Mouse (Mus musculus) liver, postnatal 0 days (tissue): ENCODE measurements around the gene Lhx9. TPM values are rescaled to one million over a fixed set of nuclear protein-coding genes. Genes with fewer than 3 reads are reported as not detected.
A peak's percentile ranks its signal among the peaks of the same experiment; 100 is the strongest.

Experiments
- ATAC-seq: fragments of 200-750 bp; cut with Nextera tagmentation; 2 replicates; pipeline ENCODE4 v1.8.0; 2017; ENCODE audit warnings: mild to moderate bottlenecking, moderate library complexity
- DNase-seq: peaks from one replicate; pipeline ENCODE4 v3.0.0-alpha.2; 2016
- H3K27ac ChIP-seq: fragments of 300-500 bp; sonication (generic); 2 replicates; pipeline ENCODE4 v1.5.1; 2014; ENCODE audit warnings: antibody characterized with exemption, moderate library complexity, mild to moderate bottlenecking, low read depth
- H3K27me3 ChIP-seq: fragments of 300-500 bp; sonication (generic); 2 replicates; pipeline ENCODE4 v1.6.1; 2014; ENCODE audit warnings: low read length, control low read depth, mixed read lengths; ENCODE audit not compliant: insufficient read depth
- H3K36me3 ChIP-seq: fragments of 300-500 bp; sonication (generic); replicated peaks from 2 replicates; pipeline ENCODE4 v1.6.1; 2014; ENCODE audit warnings: mild to moderate bottlenecking, control low read depth, low read length, moderate library complexity, mixed read lengths; ENCODE audit not compliant: insufficient read depth
- H3K4me1 ChIP-seq: fragments of 300-500 bp; sonication (generic); 2 replicates; pipeline ENCODE4 v1.6.1; 2014; ENCODE audit warnings: antibody characterized with exemption, mild to moderate bottlenecking, control low read depth; ENCODE audit not compliant: insufficient read depth
- H3K4me2 ChIP-seq: fragments of 300-500 bp; sonication (generic); 2 replicates; pipeline ENCODE4 v1.6.1; 2014; ENCODE audit warnings: low read depth, mild to moderate bottlenecking, low read length, moderate library complexity, mixed read lengths
- H3K4me3 ChIP-seq: fragments of 300-500 bp; sonication (generic); 2 replicates; pipeline ENCODE4 v1.5.1; 2014; ENCODE audit warnings: low read depth, low read length
- H3K9ac ChIP-seq: fragments of 300-500 bp; sonication (generic); replicated peaks from 2 replicates; pipeline ENCODE4 v1.6.1; 2014; ENCODE audit warnings: mild to moderate bottlenecking, moderate library complexity
- H3K9me3 ChIP-seq: fragments of 300-500 bp; sonication (generic); 2 replicates; pipeline ENCODE4 v1.6.1; 2016; ENCODE audit warnings: mild to moderate bottlenecking, control low read depth, low read length, mixed read lengths
- CTCF ChIP-seq: sonication (generic); IDR thresholded peaks from 2 replicates; pipeline ENCODE4 v1.5.1; 2016; ENCODE audit warnings: antibody characterized with exemption, low read depth
- EP300 ChIP-seq: IDR thresholded peaks from 2 replicates; pipeline ENCODE4 v1.6.1; 2016; ENCODE audit warnings: antibody characterized with exemption, low read depth, mild to moderate bottlenecking
- WGBS: fragments of 180-500 bp; shearing (Covaris S2); extraction: QIAGEN DNeasy Blood & Tissue Kit; methylation state at CpG from one replicate; pipeline ENCODE4 v1.1.7; 2014; ENCODE audit not compliant: insufficient replicate concordance; 5-methylcytosine and 5-hydroxymethylcytosine counted together
- polyA plus RNA-seq: library from polyadenylated mRNA; unstranded; fragments of >200 nt; fragmentation: Nextera tagmentation; extraction: Ambion mirVana; gene quantifications from 2 replicates; pipeline ENCODE4 v1.2.1, GENCODE M21; 2015

Lhx9 gene
- polyA plus RNA-seq, 1 experiment from 2014 or later = 0.04 TPM

DNA sequence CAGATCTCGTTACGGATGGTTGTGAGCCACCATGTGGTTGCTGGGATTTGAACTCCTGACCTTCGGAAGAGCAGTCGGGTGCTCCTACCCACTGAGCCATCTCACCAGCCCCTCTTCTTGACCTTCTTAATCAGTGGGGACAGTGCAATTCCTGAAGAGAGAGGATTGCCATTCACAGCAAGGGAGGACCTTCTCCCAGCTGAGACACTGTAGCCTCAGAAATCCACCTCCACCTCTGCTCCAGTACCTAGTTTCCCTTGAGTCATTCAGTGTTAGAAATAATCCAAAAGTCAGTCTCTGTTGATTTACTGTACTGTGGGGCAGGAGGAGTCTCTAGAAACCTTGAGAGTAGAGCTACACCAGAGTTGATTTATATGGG, 1.8 kb upstream of the Lhx9 start:
- no peak overlapping the region for H3K27ac ChIP-seq
- H3K4me2 ChIP-seq = no peak overlapping the region
- peaks cover 43% of the 10 kb centered on the region for H3K27me3 ChIP-seq
- no peaks in the 10 kb centered on the region for H3K36me3 ChIP-seq
- no peak overlapping the region for H3K9ac ChIP-seq
- TF ChIP-seq EP300 = no peak
- no peak for TF ChIP-seq CTCF
- ATAC-seq (no peak), DNase-seq (no peak)
- H3K4me3 ChIP-seq = no peak overlapping the region
- no peaks in the 10 kb centered on the region for H3K9me3 ChIP-seq
- 57% methylated on average over 2 of the region's 4 CpGs for WGBS
- H3K4me1 ChIP-seq = peaks cover 11% of the 10 kb centered on the region

DNA sequence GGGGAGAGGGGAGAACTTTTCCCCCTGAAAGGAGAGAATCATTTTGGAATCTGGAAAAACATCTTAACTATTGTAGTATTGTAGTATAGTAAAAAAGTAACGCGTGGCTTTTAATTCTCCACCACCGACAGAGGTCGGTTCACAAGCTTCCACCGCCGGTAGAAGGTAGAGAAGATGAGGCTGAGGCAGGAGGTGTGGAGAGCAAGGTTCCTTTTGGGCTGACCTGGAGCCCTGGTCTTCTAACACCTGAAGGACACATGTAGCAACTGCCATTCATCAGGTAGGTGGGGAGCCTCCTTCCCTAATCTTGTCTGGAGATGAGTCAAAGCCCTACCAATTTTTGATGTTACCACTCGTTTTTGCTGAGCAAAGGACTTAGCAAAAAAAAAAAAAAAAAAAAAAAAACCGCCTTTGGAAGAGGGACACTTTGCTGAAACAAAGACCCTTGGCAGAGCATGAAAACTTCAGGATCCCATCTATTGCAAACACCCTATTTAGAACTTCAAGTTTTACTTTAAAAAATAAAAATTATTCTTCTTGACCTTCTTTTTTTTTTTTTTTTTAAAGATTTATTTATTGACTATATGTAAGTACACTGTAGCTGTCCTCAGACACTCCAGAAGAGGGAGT, 1.3 kb upstream of the Lhx9 start:
- Histone ChIP-seq H3K9me3 (no peaks in the 10 kb centered on the region), H3K36me3 (no peaks in the 10 kb centered on the region), H3K4me1 (peaks cover 11% of the 10 kb centered on the region), H3K27me3 (peaks cover 48% of the 10 kb centered on the region), H3K27ac (no peak overlapping the region), H3K4me2 (no peak overlapping the region), H3K9ac (no peak overlapping the region), H3K4me3 (no peak overlapping the region)
- TF ChIP-seq CTCF (no peak), EP300 (no peak)
- WGBS = 13% methylated on average over 8 of the region's 8 CpGs
- no peak for DNase-seq
- ATAC-seq = no peak

DNA sequence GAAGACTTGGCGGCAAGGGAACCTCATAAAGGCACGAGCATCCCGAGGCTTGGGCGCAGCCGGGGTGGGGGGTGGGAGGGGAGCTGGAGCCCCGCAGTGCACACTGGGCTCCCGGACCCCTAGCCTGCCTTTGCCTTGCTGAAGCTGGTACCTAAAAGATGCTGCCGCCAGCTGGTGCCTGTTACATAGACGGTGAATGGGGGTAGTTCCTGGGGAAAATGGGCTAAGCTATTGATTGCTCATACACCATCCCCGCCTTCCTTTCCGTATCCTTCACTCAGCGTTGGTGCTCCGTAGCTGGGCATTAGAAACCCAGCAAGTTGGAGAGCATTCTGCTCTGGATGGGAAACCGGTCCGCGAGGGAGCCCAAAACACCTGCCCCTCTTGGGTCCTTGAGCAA, 351 bp downstream of the Lhx9 start:
- TF ChIP-seq EP300 (no peak), CTCF (no peak)
- ATAC-seq = no peak
- H3K9me3 ChIP-seq = no peaks in the 10 kb centered on the region
- H3K36me3 ChIP-seq = no peaks in the 10 kb centered on the region
- H3K9ac ChIP-seq = no peak overlapping the region
- peak overlapping the region; percentile 25; the same call in 1 of the 2 replicates for H3K4me3 ChIP-seq
- WGBS = 2% methylated on average over 16 of the region's 16 CpGs
- no peak overlapping the region for H3K27ac ChIP-seq
- peak overlapping the region; percentile 53 for H3K4me2 ChIP-seq
- H3K27me3 ChIP-seq = peaks cover 64% of the 10 kb centered on the region
- DNase-seq = no peak
- peaks cover 18% of the 10 kb centered on the region for H3K4me1 ChIP-seq

DNA sequence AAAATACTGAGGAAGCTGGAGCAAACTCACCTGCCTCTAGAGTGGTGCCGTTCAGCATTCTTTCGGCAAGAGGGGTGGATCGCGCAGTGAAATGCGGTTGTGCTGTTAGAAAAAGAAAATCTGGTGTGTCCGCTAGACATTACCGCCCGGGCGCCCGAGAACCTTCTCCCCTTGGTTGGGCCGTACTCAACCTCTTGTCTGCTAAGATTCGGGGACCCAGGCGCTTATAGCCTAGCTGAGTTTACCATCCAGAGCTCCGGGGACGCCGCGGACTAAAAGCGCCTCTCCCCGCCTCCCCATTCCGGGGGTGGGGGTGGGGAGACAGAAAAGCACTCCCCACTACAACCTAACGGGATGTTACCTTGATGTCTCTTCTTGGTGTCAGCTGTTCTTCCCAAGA, 1.2 kb downstream of the Lhx9 start:
- H3K36me3 ChIP-seq = no peaks in the 10 kb centered on the region
- no peak overlapping the region; the same call in 1 of the 2 replicates for H3K4me3 ChIP-seq
- H3K9ac ChIP-seq = no peak overlapping the region
- peaks cover 18% of the 10 kb centered on the region for H3K4me1 ChIP-seq
- DNase-seq (no peak), ATAC-seq (no peak)
- peak overlapping the region; percentile 40 for H3K4me2 ChIP-seq
- H3K27ac ChIP-seq = no peak overlapping the region
- 4% methylated on average over 21 of the region's 21 CpGs for WGBS
- peaks cover 73% of the 10 kb centered on the region for H3K27me3 ChIP-seq
- H3K9me3 ChIP-seq = no peaks in the 10 kb centered on the region
- TF ChIP-seq CTCF (no peak), EP300 (no peak)

DNA sequence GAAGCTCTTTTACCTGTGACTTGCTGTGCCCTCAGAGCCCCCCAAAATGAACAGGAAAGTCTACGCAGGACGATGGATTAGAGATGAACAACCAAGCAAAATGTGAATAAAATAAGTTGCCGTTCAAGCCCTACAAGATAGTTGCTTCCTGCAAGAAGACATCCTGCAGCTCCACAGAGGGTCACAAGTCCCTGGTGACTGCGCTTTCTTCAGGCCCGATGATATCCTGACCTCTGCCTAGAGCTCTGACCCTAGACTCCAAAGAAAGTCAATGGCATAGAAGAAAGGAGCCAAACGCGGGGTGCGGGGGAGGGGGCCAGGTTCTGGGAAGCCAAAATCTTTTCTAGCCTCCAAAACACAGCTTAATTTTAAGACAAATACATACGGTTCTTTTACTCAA, 1.8 kb downstream of the Lhx9 start:
- ATAC-seq = no peak
- H3K36me3 ChIP-seq = no peaks in the 10 kb centered on the region
- DNase-seq = no peak
- no peak overlapping the region for H3K27ac ChIP-seq
- no peak overlapping the region for H3K4me2 ChIP-seq
- TF ChIP-seq CTCF (no peak), EP300 (no peak)
- WGBS = 6% methylated on average over 9 of the region's 9 CpGs
- no peak overlapping the region for H3K4me3 ChIP-seq
- no peak overlapping the region for H3K9ac ChIP-seq
- no peaks in the 10 kb centered on the region for H3K9me3 ChIP-seq
- H3K4me1 ChIP-seq = peaks cover 20% of the 10 kb centered on the region
- peaks cover 79% of the 10 kb centered on the region for H3K27me3 ChIP-seq

DNA sequence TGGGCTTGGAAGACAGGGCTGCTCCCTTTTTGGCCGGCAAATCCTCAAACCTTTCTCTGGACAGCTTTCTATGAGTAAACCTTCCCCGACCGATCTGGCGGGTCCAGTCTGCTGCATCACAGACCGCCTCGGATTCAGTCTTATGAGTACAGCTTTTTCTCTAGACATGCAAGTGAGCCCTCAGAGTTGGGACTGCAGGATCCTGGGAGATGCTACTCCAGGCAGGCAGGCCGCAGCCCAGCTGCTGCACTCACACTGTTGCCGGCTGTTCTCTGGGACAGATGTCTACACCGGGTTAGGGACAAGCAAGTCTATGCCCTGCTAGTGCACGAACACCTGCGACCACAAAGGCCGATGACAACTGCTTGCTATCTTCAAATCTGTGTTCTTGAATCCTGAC, 2.2 kb downstream of the Lhx9 start:
- WGBS = 8% methylated on average over 12 of the region's 12 CpGs
- no peak overlapping the region for H3K27ac ChIP-seq
- H3K4me3 ChIP-seq = no peak overlapping the region
- H3K27me3 ChIP-seq = peaks cover 83% of the 10 kb centered on the region
- no peak overlapping the region for H3K4me2 ChIP-seq
- H3K9me3 ChIP-seq = no peaks in the 10 kb centered on the region
- peaks cover 24% of the 10 kb centered on the region for H3K4me1 ChIP-seq
- no peak for ATAC-seq
- no peaks in the 10 kb centered on the region for H3K36me3 ChIP-seq
- DNase-seq = no peak
- TF ChIP-seq CTCF = no peak
- no peak for TF ChIP-seq EP300
- no peak overlapping the region for H3K9ac ChIP-seq

DNA sequence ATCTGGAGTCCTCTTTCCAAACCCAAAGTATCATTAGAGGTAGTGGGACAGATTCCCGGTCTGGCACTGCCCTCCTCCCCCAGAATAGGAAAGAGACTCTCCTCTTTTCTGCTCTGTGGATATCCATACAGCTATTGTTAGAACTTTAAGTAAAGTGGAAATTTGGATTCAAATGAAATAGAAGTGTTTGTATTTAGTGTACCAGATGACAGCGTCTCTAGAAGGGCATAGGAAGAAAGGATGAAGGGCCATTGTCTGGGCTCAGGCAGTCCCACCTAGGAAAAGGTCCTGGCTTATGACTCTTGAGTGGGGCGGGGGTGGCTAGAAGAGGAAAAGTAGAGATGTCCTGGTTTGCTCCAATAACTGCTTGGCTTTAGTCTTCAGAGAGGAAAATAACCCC, 2.9 kb downstream of the Lhx9 start:
- Histone ChIP-seq H3K4me1 (peaks cover 25% of the 10 kb centered on the region), H3K9me3 (no peaks in the 10 kb centered on the region), H3K27ac (no peak overlapping the region), H3K4me3 (no peak overlapping the region), H3K9ac (no peak overlapping the region), H3K36me3 (no peaks in the 10 kb centered on the region), H3K4me2 (no peak overlapping the region), H3K27me3 (peaks cover 87% of the 10 kb centered on the region)
- DNase-seq = no peak
- ATAC-seq = no peak
- TF ChIP-seq EP300 (no peak), CTCF (no peak)
- 14% methylated on average over 3 of the region's 3 CpGs for WGBS
